Mouse (Mus musculus): ENCODE data around the gene Kcnip1. TPM values are rescaled to one million over a fixed set of nuclear protein-coding genes. Genes with fewer than 3 reads are reported as not detected.

The Kcnip1 gene
- polyA plus RNA-seq, 3 experiments from 2014 or later, result 0.58 TPM; not detected in 2

DNA sequence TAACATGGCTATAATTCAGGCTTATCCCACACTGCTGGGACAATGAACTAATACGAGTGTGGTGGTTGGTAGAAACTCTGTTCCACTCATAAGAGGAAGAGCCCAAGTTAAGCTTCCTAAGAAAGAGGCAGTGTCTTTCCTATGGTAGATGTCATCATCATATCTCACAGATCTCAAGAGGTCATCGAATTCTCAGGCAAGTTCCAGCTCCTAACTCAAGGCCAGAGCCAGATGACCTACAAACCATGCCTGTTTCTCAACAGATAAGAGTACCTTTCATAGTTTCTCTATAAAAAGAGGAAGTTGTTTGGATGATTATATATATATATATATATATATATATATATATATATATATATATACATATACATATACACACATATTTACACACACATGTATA lies 6.4 kb downstream of the Kcnip1 start:
- ATAC-seq, result no peak

DNA sequence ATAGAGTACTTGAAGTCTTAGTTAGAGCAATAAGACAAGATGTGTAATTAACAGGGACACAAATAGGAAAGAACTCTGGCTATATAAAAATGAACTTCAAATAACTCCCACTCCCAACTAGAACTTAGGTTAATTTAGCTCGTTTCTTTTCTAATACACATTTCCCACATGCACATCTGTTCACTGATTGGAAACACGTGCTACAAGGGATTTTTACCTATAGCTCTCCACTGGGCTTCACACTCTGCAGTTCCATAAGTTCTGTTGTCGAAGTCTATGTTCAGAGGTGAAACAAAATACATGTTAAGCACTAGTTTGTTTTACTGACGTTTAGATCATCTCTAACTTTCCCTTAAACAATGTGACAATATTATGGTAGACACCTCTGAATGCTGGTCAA lies 12.8 kb downstream of the Kcnip1 start:
- ATAC-seq, result no peak

DNA sequence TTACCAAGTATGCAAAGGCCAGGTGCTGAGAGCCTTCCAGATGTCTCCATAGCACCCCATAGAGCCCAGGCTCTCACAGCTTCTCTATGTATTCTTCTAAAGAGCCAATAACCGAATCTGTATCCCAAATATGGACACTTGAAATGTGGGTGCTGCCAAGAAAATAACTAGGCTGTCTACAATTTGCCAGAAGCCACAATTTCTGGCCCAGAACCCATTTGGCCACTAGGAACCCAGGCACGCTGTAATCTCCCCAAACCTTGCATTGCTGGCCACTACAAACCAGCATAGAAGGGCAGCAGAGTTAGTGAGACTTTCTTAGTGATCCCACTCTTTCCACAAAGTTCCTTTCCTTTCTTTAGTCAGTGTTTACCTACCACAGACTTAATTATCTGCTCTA lies 17.8 kb downstream of the Kcnip1 start:
- no peak for ATAC-seq

DNA sequence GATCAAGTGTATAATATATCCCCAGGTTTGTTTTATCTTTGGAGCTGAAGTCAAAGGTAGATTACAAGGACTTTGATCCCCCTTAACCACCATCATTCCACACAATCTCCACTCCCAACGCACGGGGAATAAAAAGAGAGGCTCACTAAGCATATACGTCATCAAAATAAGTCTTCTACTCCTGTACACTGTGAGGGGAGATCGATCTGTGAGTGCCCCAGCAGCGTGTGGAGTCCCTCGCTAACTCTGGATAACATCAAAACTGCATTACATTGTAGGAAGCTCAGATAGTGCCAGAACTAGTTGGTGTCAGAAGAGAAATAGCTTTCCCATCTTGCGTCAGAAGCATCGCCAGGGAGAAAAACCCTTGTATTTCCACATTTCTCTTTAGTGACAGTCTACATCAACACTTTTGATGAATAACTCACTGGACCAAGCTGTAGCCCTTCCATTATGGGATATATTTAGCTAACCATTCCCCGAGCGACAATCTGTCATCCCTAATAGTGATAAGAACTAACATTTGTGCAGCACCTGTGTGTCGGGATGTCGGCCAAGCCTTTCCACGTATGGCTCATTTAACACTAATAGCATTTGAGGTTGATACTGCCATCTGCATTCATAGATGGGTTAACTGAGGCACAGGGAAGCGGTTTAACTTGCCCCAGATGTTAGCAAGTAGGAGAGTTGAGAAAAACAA lies 18.5 kb downstream of the Kcnip1 start:
- no peak for ATAC-seq

DNA sequence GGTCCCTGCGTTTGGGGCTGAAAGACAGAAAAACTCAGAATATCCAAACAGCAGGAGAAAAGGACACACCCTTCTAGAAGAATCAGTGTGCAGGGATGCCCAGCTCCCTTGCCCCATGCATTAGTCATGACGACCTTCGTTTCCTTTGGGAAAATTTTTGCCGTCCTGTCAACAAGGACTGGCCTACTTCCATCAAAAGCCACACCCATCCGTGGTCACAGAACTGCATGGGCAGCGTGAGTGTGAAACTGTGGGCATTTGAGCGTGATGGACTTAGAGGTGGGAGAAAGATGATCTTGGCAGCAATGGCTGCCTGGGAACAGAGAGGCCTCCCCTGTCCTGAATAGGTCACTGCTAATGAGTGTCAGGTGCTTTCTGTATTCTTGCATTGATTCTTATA lies 20.8 kb downstream of the Kcnip1 start:
- no peak for ATAC-seq

DNA sequence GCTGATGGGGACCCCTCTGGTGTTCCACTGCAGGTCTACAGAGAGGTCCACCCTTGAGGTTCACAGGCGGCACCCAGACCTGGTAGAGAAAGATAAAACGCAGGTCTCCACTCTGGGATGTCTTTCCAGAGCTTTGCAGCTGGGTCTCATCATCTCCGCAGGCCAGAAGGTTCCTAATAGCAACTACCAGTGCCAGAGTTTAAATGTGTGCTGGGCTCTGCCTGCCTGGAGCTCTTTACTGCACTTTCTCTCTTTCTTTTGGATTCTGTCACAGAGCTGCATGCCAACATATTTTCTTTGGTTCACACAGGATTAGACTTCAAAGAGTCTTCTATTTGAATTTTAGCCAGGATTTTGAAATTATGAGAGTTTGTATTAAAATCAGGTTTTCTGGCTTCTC lies 23.8 kb downstream of the Kcnip1 start:
- ATAC-seq, result no peak

DNA sequence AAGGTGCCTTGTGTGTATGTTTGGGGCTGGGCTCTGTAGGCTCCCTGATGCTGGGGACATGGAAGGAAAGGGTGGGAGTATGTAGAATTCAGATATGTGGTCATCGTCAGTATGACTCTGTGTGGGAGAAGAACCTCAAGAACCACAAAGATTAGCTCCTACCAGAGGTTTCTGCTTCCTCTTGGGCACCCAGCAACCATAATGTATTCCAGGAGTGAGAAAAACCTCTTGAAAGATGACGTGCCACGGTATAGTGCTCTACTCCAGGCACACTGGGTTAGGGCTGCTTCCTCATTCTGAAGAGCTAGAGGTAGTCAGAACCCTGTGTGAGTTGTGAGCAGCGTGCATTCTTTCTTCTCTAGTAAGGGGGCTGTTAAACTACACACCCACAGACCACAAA lies 25.2 kb downstream of the Kcnip1 start:
- no peak for ATAC-seq

DNA sequence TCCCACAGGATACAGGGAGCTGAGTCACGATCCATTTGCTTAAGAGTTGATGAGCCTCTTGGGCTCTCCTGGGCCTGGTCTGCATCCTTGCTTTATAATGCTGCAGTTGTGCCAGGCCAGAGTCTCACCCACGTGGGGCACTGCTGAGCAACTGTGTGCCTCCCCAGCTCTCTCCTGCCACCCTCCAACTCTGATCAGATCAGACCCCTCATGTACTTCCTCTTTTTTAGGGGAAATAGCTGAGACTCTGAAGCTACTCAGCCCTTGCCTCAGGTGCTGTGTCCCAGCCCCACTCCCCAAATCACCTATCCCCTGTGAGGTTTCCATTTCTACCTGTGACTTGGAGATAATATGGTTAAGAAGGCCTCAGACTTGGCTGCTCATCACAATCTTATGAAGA lies 27.6 kb downstream of the Kcnip1 start:
- no peak for ATAC-seq

DNA sequence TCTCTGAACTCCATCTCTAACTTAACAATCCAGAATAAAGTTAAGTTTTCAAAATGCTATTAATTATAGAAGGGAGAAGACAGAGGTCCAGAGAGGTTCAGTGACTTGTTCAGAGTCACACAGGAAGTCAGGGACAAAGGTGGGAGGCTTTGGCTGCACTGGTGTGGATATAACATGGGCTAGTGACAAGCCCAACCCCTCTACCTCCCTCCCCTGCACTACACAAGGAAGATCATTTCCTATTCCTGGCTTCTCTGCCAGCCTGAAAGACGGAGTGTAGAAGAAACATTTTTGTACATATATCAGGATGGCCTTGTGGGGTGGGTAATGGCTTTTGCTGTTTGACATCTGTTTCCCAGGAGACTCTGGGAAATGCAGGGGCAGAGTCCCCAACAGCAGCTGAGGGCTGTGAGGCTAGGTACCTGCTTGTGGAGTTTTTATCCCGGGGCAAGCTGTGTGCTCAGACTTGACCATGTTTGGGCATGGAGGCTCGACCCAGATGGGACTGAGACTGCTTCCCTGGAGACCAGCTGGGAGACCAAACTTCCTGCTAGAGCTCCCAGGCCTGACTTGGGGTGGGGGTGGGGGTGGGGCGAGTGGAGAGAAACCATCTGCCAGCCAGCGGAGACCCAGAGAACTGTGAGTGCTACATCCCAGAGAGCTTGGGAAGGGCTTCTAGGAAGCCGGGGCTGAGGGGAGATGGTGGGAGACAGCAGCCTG lies 30.1 kb downstream of the Kcnip1 start, which contains the start of gene Kcnmb1:
Gene Kcnmb1 (plus strand): TSS at position 326 of the 720 bp plus-strand sequence.
- ATAC-seq, result no peak

DNA sequence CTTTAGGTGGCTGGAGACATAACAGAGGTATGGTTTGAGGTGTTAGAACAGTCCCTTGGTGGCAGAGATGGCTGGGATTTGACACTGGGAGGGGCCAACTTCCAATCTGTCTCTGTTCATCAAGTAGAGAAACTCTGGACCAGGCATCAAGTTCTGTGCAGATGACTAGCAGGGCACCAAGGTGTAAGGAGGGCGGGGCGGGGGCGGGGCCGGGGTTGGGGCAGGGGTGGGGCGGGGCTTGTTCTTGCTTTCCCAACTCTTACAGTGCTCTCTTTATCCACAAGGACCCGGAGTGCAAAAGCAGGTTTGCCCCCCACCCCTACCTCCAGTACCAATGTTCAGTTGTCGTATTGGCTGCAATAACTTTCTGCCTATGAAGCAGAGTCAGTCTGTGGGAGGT lies 30.8 kb downstream of the Kcnip1 start:
- ATAC-seq, result no peak

DNA sequence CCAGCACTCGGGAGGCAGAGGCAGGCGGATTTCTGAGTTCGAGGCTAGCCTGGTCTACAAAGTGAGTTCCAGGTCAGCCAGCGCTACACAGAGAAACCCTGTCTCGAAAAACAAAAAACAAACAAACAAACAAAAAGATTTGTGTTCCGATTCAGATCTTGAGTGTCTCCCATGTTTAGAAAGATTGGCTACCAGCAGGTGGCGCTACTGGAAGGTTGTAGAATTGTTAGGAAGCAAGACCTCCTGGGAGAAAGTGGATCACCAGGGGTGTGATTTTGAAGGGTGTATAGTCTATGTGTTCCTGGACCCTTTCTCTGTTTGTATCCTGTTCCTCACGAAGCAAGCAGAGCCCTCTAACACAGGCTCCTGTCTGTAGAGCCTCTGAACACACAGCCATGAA lies 34.2 kb downstream of the Kcnip1 start:
- no peak for ATAC-seq

DNA sequence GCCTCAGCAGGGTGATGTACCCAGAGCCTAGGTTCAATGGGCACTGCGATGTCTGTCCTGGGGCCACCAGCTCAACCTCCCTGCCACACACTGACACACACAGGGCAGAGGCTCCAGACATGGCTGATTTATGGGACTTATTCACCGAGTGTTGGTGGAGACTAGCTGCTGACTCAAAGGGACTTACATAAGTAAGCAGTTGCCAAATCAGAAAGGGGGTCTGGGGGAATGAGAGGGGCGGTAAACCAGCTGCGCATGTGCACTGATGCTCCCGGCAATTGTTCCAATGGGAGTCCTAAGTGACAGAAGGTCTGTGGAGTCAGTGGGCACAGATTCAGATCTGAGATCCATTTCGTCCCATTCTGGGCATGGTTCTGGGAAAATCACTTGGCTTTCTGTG lies 35.4 kb downstream of the Kcnip1 start:
- no peak for ATAC-seq

DNA sequence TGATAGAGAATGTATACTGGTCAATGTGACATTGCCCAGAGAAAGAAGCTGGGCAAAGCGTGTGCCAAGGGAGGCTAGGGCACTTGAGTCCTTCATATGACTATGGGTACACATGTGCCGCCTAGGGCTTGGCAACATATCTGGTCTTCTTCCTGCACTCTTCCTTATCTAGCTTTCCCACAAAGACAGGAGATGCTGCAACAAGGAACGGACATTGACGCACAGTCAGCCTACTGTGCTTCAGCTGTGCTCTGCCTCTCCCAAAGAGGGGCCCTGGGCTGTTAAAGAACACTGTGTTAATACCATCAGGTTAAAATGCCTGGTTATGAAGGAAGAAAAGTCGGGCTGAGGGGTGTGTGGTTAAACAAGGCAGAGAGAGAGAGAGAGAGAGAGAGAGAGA lies 36.3 kb downstream of the Kcnip1 start:
- no peak for ATAC-seq

DNA sequence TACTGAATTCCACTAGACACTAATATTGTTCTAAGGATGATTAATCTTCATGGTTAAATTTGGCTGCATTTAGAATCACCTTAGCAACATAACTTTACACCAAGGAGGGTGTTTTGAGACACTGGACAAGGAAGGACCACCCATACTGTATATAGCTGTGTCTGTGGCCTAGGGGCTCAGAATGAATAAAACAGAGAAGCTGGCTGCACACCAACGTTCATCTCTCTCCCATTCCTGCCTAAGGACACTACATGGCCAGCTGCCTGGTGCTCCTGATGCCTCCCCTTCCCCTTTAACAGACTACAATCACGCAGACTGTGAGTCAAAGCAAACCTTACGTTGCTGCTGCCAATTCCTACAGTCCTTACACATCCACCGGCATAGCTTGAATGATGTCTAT lies 37.0 kb downstream of the Kcnip1 start:
- ATAC-seq, result no peak

DNA sequence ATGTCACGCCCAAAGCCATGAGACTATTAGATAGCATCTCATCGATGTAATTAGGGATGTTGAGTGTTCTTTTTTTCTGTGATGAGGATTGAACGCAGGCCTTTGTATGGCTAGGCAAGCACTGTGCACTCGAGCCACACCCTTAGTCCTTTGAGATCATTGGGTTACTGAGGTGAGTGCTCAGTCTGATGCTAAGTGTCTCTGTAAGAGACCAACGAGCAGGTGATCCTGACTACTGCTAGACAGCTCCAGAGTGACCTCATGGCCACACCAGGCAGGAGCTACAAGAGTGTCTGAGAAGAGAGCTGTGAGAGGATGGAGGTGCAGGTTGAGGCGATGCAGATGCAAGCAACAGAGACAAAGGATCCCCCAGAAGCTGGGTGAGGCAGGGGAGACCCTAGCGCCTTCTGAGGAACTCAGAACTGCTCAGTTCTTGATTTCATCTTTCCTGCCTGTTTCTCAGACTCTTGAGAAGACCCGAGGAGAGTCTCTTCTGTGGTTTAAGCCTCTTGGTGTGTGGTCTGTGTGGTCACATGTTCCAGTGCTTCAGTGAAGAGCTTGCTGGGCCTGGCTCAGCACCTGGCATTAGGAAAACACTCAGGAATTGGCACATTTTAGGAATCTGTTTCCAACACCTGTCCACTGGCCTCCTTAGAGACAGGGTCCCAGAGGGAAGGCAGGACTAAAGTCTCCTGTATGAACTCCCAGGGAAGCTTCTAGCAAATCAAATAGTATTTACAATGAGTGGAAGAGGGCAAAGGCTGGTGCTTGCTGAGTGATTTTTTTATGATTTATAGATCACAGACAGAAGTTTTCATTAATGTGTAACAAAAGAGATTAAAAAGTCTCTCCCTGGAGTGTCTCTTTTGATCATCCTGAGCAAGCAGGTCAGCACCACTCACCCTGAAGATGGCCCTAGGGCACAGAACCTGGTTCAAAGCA lies 41.0 kb downstream of the Kcnip1 start:
- ATAC-seq, result no peak

DNA sequence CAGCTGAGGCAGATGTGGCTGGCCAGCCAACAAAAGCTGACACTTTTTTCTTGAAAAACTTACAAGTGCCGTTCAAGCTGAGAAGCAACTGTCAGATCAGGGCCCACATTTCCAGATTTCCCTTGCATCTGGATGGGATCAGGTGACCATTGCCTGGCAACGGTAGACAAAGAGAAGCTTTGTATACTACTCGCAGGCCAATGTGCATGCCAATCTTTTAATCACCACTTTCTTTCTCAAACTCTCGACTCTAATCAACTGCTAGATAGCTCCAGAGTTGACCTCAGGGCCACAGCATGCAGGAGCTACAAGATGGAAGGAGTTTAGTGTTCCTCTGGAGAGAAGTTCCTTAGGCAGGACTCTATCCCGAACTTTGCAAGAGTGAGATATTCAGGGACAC lies 41.8 kb downstream of the Kcnip1 start:
- ATAC-seq, result no peak

DNA sequence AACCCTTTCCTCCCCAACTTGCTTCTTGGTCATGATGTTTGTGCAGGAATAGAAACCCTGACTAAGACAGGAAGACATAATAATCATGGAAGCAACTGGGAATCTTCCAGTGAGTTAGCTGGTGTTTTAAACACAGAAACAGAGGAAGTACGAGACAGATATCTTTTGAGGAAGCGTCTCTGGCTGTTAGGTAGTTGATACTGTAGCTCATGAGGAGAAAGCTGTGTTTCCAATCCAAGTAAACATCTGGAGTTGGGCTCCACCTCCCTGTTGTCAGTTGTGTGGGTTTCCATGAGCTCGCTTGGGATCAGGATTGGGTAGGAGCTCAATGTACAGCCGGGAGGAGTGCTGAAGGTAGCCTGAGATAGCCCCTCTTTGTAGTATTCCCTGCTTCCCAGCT lies 46.5 kb downstream of the Kcnip1 start:
- no peak for ATAC-seq

DNA sequence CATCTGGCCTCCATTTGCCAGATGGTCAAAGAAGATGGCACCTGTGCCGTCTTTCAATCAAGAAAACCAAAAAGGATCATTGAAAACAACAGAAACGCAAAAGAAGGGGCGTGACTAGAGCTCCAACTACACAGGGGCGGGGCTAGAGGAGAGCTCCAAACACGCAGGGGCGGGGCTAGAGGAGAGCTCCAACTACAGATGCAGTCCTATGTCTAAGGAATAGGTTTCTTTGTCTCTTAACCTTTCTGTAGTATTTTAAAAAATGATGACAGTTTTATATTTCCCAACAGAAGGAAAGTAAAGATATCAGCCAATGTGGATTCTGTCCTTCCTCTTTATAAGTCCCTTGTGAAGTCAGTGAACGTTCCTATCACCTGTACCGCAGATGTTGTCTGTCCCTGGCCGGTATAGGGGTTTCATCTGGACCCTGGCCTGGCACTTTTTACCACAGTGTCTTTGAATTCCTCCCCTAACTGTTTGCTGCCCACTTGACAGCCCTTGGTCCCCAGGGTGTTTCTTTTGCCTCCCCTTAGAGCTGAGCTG lies 48.1 kb downstream of the Kcnip1 start:
- ATAC-seq, result no peak

DNA sequence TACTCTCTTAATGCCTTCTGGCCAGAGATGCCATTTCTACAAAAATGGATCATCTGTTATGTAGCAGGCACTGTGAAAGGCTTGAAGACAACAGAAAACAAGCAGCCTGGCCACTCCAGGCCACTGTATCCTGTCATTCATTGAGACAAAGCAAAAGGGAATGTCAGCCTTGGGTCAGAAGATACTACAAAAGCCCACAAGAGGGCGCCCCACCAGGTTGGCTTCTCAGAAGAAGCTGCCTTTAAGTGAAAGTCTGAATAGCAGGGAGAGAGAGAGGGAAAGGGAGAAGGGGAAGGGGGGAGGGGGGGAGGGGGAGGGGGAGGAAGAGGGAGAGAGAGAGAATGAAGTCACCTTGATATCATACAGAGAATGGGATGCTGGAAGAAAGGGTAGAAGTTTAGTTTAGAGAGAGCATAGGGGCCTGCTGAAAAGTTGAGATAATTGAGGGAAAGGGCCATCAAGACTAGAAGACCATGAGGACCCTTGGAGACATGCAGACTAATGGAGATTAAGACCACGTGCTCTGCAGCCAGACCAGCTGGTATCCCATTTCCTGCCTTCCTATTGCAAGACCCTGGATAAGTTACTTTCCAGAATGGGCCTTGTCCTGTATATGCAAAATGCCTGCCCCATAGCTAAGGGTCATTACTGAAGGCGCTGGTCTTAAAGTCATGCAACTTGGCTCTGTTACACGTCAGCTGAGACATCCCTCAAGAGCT lies 48.7 kb downstream of the Kcnip1 start:
- ATAC-seq, result no peak

DNA sequence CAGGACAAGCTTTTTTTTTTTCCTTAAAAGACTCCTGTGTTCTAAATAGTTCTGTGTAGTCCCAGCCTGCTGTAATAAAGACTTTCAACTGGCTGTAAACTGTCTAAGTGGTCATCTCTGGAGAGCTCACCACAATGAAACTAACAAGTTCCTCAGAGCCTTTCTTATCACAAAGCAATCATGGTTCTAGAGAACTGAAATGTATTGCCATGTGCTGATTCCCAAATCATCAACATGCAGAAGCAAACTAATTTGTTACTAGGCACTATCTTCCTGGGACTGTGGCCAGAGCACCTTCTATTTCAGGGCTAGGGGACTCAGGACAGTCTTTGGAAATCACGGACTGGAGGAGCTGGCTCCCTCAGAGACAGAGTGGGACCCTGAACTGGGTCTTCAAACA lies 49.4 kb downstream of the Kcnip1 start:
- ATAC-seq, result no peak

DNA sequence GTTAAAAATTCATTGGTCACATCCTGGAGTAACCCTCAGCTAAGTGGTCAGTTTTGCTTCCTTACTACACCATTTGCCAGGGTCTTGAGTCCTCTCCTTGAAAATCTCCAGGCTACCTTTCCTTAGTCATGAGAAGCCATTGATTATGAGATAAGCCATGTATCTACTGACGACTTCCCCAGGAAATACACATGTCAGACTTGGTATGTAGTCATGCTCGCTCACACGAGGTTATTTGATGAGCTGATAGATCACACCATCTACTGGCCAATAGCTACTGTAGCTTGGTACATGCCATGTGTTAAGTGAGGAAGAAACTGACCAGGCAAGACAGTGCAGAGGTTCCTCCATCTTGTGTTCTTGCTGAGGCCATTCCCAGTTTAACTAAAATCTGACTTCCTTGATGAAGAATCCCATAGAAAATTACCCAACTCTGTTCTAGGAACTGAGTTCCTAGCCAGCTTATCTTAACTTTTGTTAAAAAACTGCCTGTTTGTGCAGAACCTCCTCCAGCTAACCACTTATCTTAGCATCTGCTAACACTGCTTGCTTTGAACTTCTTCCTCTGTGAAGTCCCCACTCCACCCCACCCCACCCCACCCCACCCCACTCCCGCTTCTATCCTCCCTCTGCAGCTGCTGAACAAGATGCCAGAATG lies 53.4 kb downstream of the Kcnip1 start:
- peak; percentile 46 for ATAC-seq

Data from inflammation-experienced regulatory T-cells, adult 6 months (primary cell).